Mouse (Mus musculus) heart, adult 11 months (tissue): ENCODE measurements at regions not wholly inside any gene's neighbourhood (a gene's known extent, or its start where the extent isn't known, plus 50 kb on each side); places are given as distances from the start of the nearest gene placed in this dataset.
A peak's percentile ranks its signal among the peaks of the same experiment; 100 is the strongest.

Experiments
- DNase-seq: peaks from one replicate; pipeline ENCODE4 v3.0.0; 2022

GRCm38 (mm10) chr10:43721356-43721755 lies 143.3 kb downstream of the Cd24a start:
- no peak for DNase-seq

- no peak for DNase-seq
Measured at GRCm38 (mm10) chr10:43722164-43722563, 144.1 kb downstream of the Cd24a start.

DNA sequence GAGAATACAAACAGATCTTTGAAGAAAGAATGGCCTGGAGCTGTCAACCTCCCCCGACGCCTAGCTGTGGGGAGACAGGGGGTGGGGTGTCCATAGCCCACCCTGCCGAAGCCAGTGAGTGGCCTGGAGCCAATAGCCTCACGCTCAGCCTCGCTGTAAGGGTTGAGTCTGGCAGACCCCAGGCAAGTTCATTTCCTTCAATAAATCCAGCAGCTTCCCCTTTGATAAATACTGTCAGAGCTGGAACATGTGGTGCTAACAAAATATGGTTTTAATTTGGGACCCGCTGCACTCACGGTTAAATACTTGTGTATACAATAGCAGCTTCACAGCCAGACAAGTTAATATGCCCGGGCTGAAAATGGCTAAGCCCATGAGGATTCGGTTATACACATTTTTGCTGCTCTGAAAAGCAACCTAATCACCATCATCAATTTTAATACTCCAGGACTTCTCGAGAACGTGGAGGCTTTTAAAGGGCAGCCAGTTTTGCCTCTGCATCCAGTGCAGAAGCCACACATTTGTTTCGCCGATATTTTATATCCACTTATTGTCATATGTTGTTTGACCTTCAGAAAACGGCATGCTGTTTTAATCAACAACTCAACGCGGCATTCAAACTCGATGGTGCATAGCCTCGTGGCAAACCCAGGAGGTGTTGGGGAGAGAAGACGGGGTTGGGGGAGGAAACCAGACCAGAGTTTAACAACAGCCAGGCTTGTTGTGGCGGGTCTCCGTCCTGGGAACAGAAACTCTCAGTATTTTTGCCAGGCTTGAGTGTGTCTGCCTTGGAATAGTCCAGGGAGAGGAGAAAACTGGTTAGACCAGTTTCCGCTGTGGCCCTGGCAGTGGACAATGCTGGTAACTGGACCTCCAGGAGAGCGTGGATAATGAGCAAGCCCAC lies 144.9 kb downstream of the Cd24a start:
- DNase-seq, result no peak

DNA sequence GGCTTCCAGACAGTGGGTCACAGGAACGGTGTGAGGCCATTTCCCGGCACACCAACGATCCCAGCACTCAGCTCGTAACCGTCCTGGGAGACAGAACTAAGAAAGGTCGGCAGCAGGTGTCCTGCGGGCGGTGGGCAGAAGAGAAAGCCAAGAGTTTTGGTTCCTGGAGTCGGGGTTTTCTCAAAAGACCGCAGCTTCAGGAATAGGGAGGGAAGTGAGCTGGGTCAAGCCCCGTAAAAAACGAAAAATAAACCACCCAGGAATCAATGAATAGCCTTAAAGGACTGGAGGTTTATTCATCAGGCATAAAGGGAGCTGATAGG lies 145.5 kb downstream of the Cd24a start:
- no peak for DNase-seq

DNA sequence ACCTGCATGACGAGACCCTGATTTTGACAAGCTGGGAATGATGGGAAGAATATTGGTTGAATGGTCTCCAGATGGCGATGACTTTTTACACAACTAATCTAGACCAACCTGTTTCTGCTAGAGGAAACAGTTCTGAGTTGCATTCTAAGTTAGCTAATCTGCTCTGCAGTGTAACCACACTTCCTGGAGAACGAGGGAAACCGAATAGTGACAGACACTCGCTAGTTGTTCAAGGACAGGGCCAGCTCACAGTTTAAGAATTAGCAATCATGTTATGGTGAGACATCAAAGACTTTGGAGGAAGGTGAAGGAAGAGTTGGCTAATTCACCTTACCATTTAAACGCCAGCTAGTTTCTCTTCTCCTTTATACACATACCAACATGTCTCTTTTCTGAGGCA lies 149.7 kb downstream of the Cd24a start:
- no peak for DNase-seq

DNA sequence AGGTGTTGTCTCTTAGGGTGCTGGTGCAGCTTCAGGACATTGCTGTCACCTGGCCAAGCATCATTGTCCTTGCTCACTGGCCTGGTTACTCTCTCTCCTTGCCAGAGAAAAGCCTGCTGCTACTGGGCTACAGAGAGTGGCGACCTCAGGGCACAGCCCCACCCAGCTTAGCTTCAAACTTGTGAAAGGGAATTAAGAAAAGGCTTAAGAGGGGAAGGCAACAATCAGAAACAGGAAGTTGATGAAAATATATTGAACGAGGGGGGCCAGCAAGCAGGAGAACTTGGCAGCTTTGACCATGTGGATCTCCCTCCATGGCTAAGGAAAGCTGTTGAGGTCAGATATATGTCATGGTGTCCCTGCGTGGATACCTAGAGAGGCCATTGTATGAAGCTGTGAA lies 151.1 kb downstream of the Cd24a start:
- DNase-seq, result no peak

DNA sequence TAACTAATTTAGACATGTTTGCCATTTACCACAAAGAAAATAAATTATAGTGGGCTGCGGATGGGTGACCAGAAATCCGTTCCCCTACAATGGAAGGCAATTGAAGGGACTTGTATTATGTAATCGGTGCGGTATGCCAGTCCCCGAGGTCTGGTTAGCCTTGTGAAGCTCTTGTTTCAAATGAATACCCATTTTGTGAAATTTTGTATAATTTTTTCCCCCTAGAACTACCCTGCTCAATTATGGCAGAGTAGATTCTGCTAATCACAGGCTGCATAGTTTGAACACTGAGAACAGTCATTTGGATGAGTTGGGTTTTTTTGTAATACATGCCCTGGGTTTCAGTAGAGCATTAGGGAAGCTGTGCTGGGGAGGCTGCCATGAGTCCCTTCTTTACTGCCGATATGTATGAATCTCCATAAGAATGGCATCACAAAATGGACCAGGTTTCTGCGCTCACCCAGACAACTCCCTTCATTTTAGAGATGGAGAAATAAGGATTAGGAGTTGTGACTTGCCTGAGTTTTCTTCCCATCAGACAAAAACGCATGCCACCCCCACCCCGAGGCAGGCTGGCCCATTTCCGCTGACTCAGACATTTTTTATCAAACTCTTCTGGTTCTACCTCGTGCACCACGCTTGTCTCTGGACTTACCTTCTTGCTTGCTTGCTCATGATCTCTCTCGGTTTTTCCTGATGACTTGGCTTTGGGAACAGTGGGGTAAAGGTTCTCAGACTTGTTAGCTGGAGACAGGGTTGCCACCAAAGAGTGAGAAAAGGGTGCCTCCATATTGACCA lies 155.7 kb downstream of the Cd24a start:
- no peak for DNase-seq

DNA sequence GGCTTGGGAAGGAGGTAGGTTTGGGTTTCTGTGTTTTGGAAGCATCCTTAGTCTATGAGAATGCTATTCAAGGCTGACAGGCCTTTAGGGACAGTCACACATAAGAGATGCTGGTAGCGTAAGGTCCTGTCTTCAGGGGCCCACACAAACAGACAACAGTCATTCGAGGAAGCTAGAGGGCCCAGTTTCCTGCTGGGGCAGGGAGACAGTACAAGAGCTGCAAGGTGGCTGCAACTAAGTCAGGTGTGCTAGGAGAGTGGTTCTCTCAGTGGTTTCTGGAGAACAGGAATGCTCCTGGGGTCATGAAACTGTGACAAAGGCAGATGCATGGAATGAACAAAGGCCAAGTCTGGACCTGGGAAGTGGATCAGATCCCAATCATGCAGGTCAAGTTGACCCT lies 161.1 kb downstream of the Cd24a start:
- DNase-seq, result no peak

GRCm38 (mm10) chr10:43739718-43740117 lies 161.6 kb downstream of the Cd24a start:
- DNase-seq, result no peak

GRCm38 (mm10) chr10:43740204-43740865 lies 161.2 kb downstream of the Qrsl1 start:
- DNase-seq, result no peak

DNA sequence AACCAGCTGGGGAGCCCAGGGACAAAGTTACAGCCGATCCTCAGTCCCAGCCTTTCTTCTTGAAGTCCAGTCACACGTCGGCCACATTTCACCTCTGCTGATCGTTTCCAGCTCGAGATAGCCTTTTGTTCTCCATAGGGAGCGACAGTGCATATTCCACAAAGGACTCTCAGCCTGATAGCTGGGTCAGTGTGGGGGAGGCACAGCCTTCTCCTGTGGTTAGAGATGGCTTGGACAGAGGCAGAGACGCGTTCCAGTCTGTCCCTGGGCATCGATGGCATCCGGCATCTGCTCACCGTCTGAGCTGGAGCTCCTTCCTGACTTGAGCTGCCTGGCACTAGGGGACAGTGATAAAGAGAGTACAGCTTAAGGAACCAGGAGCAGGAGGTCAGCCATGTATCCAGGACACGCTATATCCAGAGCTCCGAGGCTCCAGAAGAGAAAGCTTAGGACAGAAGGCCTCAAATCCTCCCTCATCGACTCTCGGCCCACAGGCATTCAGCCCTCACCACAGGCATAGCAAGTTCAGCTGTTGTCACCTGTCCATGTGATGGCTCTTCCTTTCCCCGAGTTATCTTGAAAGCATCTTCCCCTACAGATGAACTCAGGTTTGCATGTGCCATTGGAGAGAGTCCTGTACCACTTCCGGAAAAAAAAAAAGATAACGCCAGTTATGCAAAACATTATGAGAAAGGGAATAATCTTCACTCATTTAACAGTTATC lies 160.0 kb downstream of the Qrsl1 start:
- no peak for DNase-seq

DNA sequence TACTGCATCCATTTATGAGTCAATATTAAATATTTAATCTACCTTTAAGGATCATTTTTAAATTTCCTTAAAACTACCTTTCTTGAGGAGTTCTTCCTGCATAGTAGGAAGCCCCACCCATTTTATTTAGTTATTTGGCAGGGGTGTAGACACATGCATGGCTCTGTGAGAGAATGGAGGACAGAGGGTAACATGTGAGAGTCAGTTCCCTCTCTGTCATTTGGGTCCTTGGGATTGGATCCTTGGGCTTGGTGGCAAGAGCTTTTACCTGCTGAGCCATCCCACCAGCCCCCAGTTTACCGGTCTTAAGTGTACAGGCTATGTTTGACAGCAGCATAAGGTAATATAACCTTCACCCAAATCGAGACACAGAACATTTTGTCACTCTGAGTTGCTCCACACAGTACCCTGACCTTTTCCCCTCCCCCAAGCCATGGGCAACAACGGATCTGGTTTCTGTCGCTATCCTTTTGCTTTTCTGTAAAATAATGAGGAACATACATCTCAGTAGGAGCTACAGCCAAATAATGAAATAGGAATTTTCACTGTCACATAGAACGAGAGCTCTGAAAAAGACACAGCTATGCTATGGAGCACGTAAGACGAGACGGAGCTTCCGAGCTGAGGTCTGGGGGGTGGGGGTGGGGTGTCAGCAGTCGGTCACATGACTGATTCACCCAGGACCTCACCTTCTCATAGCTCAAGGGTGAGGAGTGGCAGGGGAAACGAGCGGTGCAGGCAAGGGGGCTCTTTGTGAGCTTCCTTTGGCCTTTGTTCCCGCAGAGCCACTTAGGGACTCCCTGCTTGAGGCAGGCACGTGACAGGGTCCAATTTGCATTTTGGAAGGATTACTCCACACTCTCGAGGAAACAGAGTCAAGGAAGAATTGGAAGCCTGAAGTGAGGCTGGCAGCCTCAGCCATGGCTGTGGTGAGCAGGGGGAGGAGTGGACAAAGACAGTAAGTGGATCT lies 159.2 kb downstream of the Qrsl1 start:
- DNase-seq, result peak; percentile 88

GRCm38 (mm10) chr10:43743188-43744120 lies 158.1 kb downstream of the Qrsl1 start:
- peak; percentile 42 for DNase-seq

DNA sequence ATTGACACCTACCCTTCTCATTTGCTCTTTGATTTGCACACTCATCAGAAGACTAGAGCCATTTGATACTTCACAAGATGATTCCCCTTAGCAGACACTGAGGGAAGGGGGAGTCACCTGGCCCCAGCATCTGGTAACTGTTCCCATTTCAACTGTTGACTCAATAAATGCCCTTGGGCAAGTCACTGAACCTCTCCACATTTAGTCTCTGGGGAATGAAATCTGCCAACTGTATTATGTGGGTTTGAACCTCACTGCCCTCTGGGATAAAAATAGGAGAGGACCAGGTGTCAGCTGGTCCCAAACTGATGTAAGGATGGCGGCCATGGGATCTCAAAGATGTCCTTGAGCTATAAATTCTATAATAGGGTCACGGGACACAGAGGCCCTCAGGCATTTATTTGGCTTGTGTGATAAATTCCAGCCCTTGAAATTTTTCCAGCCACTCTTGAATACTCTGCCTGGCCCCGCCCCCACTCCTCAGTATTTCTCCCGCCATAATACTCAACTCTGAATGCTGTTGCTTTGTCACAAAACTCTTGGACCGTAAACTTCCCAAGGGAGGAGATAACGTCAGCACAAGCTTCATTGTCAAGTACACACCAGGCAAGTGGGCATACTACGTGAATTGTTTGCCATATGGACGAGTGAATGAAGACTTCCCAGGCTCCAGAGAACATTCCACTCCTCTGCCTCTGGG lies 155.5 kb downstream of the Qrsl1 start:
- DNase-seq, result peak; percentile 43

DNA sequence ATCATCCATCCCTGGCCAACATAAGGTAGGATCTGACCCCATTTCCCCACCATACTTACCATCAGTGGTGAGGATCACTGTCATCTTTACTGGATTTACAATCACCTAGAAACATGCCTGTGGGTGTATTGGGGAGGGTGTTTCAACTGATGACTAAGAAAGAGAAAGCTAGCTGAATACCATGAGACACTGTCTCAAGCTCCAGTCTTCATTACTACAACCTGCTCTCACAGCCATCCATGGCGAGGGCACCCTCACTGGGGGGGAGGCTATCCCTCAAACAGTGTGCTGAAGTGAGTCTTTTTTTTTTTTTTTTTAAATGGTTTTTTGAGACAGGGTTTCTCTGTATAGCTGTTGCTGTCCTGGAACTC lies 154.9 kb downstream of the Qrsl1 start:
- no peak for DNase-seq

DNA sequence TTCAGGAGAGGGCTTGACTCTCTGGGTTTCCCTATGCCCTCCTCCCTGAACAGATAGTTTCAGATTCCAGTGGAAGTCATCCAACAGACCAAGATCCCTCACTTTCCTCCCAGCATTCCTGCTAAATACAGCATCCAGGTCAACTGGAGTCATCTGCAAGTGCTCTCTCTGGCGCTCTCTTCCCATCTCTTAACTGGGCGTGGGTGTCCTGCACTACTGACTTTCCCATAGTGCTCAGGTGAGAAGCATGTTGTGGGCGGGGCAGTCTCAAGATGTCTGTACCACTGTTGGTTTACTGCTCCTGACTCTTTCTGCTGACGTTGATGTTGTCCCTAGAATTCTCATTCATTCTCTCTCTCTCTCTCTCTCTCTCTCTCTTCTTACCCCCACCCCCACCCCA lies 154.0 kb downstream of the Qrsl1 start:
- DNase-seq, result peak; percentile 55

DNA sequence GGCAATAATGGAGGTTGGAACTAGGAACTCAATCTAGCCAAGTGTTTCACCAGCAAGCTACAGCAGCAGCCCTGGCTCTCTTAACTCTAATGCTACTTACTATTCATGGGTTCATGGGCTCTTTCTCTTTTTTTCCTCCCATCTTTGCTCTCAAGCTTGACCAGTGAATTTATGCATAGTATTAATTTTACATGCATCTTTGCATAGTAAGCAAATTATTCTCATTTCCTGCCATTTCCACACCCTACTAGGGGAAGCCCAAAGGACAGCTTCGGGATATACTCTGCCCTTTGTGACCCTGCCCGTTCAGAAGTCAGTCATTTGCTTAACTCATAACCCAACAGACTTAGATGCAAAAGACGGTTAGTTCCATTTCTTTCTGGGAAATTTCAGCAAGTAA lies 153.2 kb downstream of the Qrsl1 start:
- peak; percentile 4 for DNase-seq

GRCm38 (mm10) chr10:43749496-43750110 lies 151.9 kb downstream of the Qrsl1 start:
- peak; percentile 79 for DNase-seq

GRCm38 (mm10) chr10:43750401-43750800 lies 151.1 kb downstream of the Qrsl1 start:
- DNase-seq, result peak; percentile 35
